Mouse (Mus musculus) G1E (cell line): ENCODE results near the gene Nsf. TPM values are rescaled to one million over a fixed set of nuclear protein-coding genes. Genes with fewer than 3 reads are reported as not detected.

Experiments
- ATAC-seq: 2 replicates; pipeline ENCODE4 v1.8.0; 2016; ENCODE audit warnings: mild to moderate bottlenecking; ENCODE audit not compliant: insufficient number of reproducible peaks, poor library complexity, low FRiP score, severe bottlenecking; ENCODE audit errors: extremely low read depth
- DNase-seq: peaks from one replicate; pipeline ENCODE4 v3.0.0; 2012; ENCODE audit warnings: low spot score
- H3K27me3 ChIP-seq: 2 replicates; pipeline ENCODE4 v1.6.1; 2012; ENCODE audit warnings: mild to moderate bottlenecking, low read length, inconsistent platforms; ENCODE audit not compliant: insufficient read depth
- H3K36me3 ChIP-seq: replicated peaks from 2 replicates; pipeline ENCODE3; 2012; ENCODE audit warnings: mild to moderate bottlenecking, inconsistent platforms
- H3K4me1 ChIP-seq: 2 replicates; pipeline ENCODE4 v1.6.1; 2012; ENCODE audit warnings: low read depth, low read length, inconsistent platforms, mixed read lengths; ENCODE audit not compliant: insufficient read depth
- H3K4me3 ChIP-seq: 2 replicates; pipeline ENCODE4 v1.5.1; 2012; ENCODE audit warnings: low read depth, mild to moderate bottlenecking, inconsistent platforms, low read length, moderate library complexity, mixed read lengths
- H3K9me3 ChIP-seq: replicated peaks from 2 replicates; pipeline ENCODE4 v1.6.1; 2012; ENCODE audit warnings: inconsistent platforms
- CTCF ChIP-seq: IDR thresholded peaks from 2 replicates; pipeline ENCODE4 v1.5.1; 2012; ENCODE audit warnings: low read depth, low read length, inconsistent platforms, mixed read lengths
- GATA1 ChIP-seq: IDR thresholded peaks from 2 replicates; pipeline ENCODE4 v1.6.1; 2012; ENCODE audit warnings: borderline replicate concordance, low read length, inconsistent platforms, mixed read lengths
- GATA2 ChIP-seq: IDR thresholded peaks from 2 replicates; pipeline ENCODE4 v1.6.1; 2012; ENCODE audit warnings: low read depth, low read length, inconsistent platforms, borderline replicate concordance
- POLR2AphosphoS5 ChIP-seq: IDR thresholded peaks from 2 replicates; pipeline ENCODE4 v1.6.1; 2012; ENCODE audit warnings: low read depth, low read length, inconsistent platforms; ENCODE audit not compliant: insufficient replicate concordance
- TAL1 ChIP-seq: conservative IDR thresholded peaks from 2 replicates; pipeline ENCODE4 v1.6.1; 2012; ENCODE audit warnings: low read depth, low read length, inconsistent platforms, mixed read lengths
- polyA plus RNA-seq: library from polyadenylated mRNA; stranded (reverse); fragments of >175 nt; gene quantifications from 2 replicates; pipeline ENCODE4 v1.2.3, GENCODE M21; 2012
- total RNA-seq, 2 experiments: library from RNA; stranded (forward) in 1 of 2; stranded (reverse) in 1 of 2; fragments of 200-1000 nt in 1 of 2; fragments of >200 nt in 1 of 2; fragmentation: Nextera tagmentation in 1 of 2; gene quantifications; 2 replicates each; pipeline ENCODE4 v1.2.3; 2014 to 2017

Gene Nsf
- total and polyA plus RNA-seq, 3 experiments = 4.1 to 49.6 (median 47.3) TPM

- Histone ChIP-seq H3K36me3 (peaks cover 75% of the 10 kb centered on the region), H3K9me3 (no peaks in the 10 kb centered on the region), H3K4me3 (no peak overlapping the region), H3K27me3 (no peaks in the 10 kb centered on the region), H3K4me1 (no peaks in the 10 kb centered on the region)
- TF ChIP-seq TAL1 = no peak
- no peak for TF ChIP-seq GATA2
- TF ChIP-seq POLR2AphosphoS5 = no peak
- ATAC-seq (no peak), DNase-seq (no peak)
Observed at GRCm38 (mm10) chr11:103896056-103896455, 57.8 kb downstream of the Nsf start.

GRCm38 (mm10) chr11:103892831-103893230 lies 61.0 kb downstream of the Nsf start:
- no peak overlapping the region for H3K4me3 ChIP-seq
- ATAC-seq = no peak
- DNase-seq = no peak
- TF ChIP-seq CTCF (no peak), GATA1 (no peak), GATA2 (no peak), POLR2AphosphoS5 (no peak), TAL1 (no peak)
- H3K36me3 ChIP-seq = peaks cover 74% of the 10 kb centered on the region
- H3K27me3 ChIP-seq = no peaks in the 10 kb centered on the region
- no peaks in the 10 kb centered on the region for H3K4me1 ChIP-seq
- no peaks in the 10 kb centered on the region for H3K9me3 ChIP-seq

GRCm38 (mm10) chr11:103891781-103892180 lies 62.1 kb downstream of the Nsf start:
- H3K9me3 ChIP-seq = no peaks in the 10 kb centered on the region
- H3K27me3 ChIP-seq = no peaks in the 10 kb centered on the region
- DNase-seq (no peak), ATAC-seq (no peak)
- H3K4me3 ChIP-seq = no peak overlapping the region
- TF ChIP-seq GATA2 (no peak), TAL1 (no peak), CTCF (no peak), GATA1 (no peak), POLR2AphosphoS5 (no peak)
- H3K4me1 ChIP-seq = peaks cover 3% of the 10 kb centered on the region; the same call in 1 of the 2 replicates
- H3K36me3 ChIP-seq = peaks cover 73% of the 10 kb centered on the region

- TF ChIP-seq TAL1 (no peak), GATA1 (no peak), POLR2AphosphoS5 (no peak), CTCF (no peak), GATA2 (no peak)
- no peak for ATAC-seq
- H3K27me3 ChIP-seq = no peaks in the 10 kb centered on the region
- H3K4me3 ChIP-seq = no peak overlapping the region
- H3K9me3 ChIP-seq = no peaks in the 10 kb centered on the region
- H3K36me3 ChIP-seq = peaks cover 80% of the 10 kb centered on the region
- peaks cover 8% of the 10 kb centered on the region; the same call in 1 of the 2 replicates for H3K4me1 ChIP-seq
- no peak for DNase-seq
Observed at GRCm38 (mm10) chr11:103890337-103891186, 63.3 kb downstream of the Nsf start.

GRCm38 (mm10) chr11:103887724-103888410 lies 66.0 kb downstream of the Nsf start:
- no peak for ATAC-seq
- no peaks in the 10 kb centered on the region for H3K27me3 ChIP-seq
- no peak for TF ChIP-seq TAL1
- TF ChIP-seq CTCF = no peak
- TF ChIP-seq POLR2AphosphoS5 = no peak
- no peak for TF ChIP-seq GATA1
- TF ChIP-seq GATA2 = no peak
- H3K4me1 ChIP-seq = peaks cover 8% of the 10 kb centered on the region; the same call in 1 of the 2 replicates
- no peak for DNase-seq
- no peak overlapping the region for H3K4me3 ChIP-seq
- no peaks in the 10 kb centered on the region for H3K9me3 ChIP-seq
- H3K36me3 ChIP-seq = peaks cover 78% of the 10 kb centered on the region

- Histone ChIP-seq H3K36me3 (peaks cover 80% of the 10 kb centered on the region), H3K4me3 (no peak overlapping the region), H3K4me1 (peaks cover 8% of the 10 kb centered on the region; the same call in 1 of the 2 replicates), H3K27me3 (no peaks in the 10 kb centered on the region), H3K9me3 (no peaks in the 10 kb centered on the region)
- no peak for ATAC-seq
- TF ChIP-seq POLR2AphosphoS5 = no peak
- no peak for TF ChIP-seq GATA2
- no peak for TF ChIP-seq CTCF
- TF ChIP-seq GATA1 = no peak
- TF ChIP-seq TAL1 = no peak
- no peak for DNase-seq
Observed at GRCm38 (mm10) chr11:103884749-103885383, 69.0 kb downstream of the Nsf start.
